Mouse (Mus musculus) lung, adult 2 months (tissue): Measurements from ENCODE around the gene Mylk4.

ENCODE experiments used
- CTCF ChIP-seq: fragments of 200-500 bp; IDR thresholded peaks from 2 replicates; pipeline ENCODE4 v1.5.1; 2011; ENCODE audit warnings: mild to moderate bottlenecking, low read length, control low read depth; ENCODE audit not compliant: insufficient read depth
- POLR2A ChIP-seq: fragments of 200-500 bp; IDR thresholded peaks from 2 replicates; pipeline ENCODE4 v1.6.1; 2011; ENCODE audit warnings: low read depth, mild to moderate bottlenecking, control low read depth, low read length, borderline replicate concordance; ENCODE audit errors: extremely low read depth

DNA sequence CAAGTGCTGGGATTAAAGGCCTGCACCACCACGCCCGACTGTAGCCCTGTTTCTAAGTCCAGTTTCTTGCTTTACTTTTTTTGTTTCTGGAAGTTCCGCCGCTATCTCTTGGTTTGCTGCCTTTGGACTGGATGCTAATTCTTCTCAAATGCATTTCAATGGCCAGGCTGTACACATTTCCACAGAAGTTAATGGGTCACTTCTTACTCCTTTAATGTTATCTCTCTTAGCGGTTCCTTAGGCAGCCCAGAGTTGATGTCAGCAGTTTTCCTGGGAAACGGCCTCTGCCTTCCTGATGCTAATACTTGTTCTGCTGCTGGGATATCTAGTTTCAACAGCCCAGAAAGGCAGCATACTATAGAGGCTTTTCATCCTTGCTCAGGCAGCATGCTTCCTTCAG is 39.4 kb upstream of the Mylk4 start:
- TF ChIP-seq POLR2A (no peak), CTCF (no peak)
